Mouse (Mus musculus) retina, adult 2 months (tissue): ENCODE measurements around the gene Snx4.
A peak's percentile ranks its signal among the peaks of the same experiment; 100 is the strongest.
"Not testable (repeated sequence)": the region's sequence is repeated elsewhere in the genome, so short reads cannot be mapped to it uniquely, and the experiment has no call there.

Experiments
- DNase-seq: peaks from one replicate; pipeline ENCODE4 v3.0.0-alpha.2; 2012; ENCODE audit warnings: low read depth, low spot score

The Snx4 gene

DNA sequence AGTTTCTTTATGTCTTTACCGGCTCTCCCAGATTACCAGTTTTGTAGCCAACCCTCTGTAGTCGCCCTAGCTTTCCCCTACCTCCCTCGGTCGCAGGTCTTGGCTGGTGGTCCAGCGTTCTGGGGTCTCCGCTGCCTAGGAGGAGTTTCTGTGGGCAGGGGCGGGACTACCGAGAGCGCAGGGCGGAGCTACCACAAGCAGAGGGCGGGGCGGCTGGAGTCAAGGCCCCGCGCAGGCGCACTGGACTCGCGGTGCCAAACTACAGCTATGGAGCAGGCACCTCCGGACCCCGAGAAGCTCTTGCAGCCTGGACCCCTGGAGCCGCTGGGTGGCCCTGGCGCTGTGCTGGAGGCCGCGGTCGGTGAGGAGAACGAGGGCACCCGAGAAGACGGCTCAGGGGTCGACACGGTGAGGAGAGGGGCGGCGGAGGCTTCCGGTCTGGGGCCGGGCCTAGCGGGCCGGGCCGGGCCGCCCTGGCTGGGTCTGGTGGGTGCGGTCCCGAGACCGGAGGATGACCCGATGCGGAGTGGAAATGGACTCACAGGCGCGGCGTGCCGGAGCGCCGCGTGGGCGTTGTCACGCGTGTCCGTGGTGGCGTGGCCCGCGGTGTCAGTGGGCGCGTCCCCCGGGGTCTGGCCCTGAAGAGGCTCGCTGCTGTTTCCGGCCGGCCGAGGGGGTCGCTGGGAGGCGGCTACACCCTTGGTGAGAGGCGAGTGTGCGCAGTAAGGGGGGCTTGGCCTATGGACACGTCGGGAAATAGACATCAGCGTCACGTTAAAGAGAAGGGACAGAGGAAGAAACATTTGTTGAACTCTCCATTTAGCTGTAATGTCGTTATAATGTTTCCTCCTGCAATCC lies at the start of gene Snx4:
TSS of gene Snx4 (plus strand) at position 249 of the 858 bp plus-strand sequence.
- peak; percentile 70 for DNase-seq

DNA sequence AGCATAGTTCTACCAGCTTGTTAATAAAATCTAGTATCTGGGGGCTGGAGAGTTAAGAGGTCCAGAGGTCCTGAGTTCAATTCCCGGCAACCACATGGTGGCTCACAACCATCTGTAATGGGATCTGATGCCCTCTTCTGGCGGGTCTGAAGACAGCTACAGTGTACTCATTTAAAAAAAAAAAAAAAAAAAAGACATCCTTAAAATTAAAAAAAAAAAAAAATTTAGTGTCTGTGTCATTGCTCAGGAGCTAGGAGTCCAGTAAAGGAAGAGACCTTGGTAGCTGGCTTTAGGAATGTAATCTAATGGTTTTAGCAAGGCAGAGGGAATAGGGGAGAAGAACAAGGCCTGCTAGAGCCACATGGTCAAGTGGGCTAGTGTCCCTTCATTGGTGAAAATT lies 40.4 kb upstream of the Snx4 start:
- no peak for DNase-seq

DNA sequence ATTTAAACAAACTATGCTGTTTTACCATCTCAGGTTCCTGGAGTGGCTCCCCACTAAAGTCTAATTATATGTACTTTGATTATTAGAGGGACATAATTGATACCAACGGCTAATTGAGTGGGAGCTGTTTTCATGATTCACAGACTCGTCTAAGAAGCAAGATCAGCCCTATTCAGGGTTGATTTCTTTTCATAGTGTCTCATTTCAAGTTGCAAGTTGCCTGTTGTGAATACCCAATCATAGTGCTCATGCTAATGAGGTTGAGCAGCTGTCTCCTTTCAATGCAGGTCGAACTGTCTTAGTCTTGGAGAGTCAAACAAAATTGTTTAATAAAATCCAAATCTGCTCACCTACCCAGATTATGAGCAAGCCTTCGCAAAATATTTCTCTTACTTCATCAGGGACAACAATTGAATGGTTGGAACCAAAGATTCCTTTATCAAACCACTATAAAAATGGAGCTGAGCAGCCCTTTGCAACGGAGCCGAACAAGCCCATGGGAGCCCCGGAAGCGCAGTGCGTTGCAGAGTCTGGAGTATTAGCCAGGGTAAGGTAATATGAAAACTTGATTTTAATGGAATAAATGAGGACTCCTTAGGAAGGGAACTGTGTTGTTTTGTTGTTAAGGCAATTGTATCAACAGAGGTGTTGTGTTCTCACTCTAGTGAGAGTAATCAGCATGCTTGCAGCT lies 34.8 kb upstream of the Snx4 start:
- no peak for DNase-seq

DNA sequence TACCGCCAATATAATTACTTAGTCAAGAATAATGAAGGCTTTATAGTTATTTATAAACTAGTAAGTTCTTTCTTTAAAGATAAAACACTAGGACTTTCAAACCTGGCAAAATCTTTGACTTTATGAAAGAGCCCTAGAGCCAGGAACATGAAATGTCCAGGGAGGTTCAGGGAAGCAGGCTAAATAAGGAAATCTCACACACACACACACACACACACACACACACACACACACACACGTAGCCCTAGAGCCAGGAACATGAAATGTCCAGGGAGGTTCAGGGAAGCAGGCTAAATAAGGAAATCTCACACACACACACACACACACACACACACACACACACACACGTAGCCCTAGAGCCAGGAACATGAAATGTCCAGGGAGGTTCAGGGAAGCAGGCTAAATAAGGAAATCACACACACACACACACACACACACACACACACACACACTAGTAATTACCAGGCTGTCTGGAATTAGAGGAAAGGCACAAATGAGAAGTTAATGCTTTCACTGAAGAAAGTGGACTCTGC lies 33.6 kb upstream of the Snx4 start:
- DNase-seq = not testable (repeated sequence)

DNA sequence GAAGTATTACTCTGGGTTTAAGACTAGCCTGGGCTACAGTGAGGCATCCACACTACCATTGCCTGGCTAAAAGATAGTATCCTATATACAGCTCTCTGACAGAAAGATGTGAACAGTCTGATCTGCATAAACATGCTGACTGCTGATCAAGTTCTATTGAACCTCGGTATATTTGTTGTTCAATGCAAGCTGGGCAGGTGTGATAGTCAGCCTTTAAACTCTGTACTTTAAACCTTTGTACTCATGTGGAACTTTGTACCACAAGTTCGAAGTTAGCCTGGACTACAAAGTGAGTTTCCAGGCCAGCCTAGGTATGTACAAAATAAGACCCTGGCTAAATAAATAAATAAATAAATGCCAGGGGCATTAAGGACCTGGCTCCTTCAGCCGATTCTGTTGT lies 28.8 kb upstream of the Snx4 start:
- no peak for DNase-seq

DNA sequence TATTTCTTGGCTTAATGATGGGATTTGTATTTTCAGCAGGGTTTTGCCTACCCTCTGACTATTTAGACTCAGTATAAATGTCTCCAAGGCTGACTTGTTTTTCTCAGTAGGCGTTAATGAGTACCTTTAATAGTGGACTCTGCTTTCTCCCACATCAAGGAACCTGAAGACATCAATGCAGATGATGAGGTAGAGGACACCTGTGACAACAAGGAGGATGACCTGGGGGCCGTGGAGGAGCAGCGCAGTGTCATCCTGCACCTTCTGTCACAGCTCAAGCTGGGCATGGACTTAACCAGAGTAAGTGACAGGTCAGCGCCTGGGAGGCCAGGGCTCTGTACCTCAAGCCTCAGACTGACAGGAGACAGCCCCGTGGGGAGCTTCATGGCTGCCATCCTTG lies 26.9 kb upstream of the Snx4 start:
- no peak for DNase-seq

DNA sequence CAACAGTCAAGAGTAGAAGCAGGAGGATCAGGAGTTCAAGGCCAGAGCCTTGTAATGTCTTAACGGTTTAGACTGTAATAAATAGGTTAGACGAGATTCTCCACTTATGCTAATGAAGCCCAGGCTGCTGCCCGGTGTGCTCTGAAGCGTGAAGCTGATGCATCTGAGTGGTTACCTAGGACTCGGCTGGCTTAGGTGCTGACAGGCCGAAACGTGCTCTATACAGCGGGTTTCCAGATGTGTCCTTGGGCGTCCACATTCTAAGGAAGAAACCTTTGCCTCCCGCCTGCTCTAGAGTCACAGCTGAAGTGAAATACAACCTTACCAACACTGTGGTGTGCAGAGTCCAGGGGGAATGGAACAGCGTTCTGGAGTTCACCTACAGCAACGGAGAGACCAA lies 17.1 kb upstream of the Snx4 start:
- DNase-seq = no peak

DNA sequence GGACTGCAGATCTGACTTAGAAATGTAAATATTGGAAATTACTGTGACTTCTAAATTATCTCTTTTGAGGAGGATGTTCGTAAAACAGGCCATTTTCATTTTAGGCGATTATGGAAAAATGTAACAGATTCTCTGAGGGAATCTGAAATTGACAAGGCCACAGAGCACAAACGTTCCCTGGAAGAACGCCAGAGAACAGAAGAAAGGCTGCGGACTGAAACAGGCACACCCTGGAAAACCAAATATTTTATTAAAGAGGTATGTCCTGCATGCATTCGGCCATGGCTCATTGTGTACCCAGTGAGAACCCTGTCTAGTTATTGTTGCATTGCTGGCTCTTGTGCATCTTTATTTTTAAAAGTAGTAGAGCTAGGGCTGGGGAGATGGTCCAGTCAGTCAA lies 15.1 kb upstream of the Snx4 start:
- DNase-seq = no peak

DNA sequence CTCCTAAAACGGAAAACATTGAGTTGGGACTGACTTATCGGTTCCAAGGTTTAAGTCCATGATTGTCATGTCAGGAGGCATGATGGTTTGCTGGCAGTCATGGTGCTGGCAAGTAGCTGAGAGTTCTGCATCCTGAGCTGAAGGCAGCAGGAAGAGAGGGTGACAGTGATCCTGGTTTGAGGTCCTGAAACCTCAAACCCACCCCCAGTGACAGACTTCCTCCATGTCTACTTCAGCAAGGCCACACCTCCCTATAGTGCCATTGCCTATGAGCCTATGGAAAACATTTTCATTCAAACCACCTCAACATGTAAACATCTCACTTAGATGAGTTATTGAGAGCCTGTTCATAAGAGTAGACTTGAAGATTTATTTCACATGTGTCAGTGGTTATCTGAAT lies 11.9 kb upstream of the Snx4 start:
- no peak for DNase-seq

DNA sequence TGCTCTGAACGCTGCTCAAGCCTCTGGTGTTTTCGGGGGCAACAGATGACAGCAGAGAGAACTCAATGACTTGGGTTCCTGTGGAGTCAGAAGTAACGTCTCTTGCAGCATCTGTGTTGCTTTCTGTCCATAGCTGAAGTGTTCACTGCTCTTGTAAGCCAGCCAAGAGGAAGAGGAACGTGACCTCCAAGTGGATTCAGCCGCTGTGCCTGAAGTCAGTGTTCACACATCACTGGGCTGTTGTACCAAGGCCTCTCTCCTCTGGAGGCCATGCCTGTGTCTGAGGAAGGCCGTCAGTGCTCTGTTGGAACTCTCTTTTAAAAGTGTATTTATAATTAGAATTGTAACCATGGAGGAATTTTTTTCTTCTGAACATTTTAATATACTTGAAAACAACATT lies 9.2 kb upstream of the Snx4 start:
- DNase-seq = no peak

DNA sequence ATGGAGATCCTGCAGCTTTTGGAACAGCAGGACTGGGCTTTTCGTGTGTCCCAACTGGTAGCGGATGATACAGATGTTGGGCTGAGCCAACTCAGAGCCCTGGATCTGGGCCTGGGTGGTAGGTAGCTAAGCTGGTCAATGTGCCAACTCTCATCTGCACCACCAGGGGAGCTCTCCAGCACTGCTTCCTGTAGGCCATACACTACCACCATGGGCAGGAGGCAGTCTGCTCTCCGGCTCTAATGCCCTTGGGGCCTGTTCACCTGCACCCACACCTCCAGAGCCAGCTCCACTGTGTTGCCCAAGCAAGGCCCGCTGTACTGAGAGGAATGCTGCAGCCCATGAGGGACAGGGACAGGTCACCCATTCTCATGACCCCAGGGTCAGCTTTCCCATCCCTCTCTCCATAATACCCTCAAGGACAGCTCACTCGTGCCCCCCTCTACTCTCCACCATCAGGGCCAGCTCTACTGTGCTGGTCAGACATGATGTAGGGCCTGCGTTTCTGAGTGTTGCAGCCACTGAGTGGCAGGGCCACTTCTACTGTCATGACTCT lies 7.0 kb upstream of the Snx4 start:
- no peak for DNase-seq

DNA sequence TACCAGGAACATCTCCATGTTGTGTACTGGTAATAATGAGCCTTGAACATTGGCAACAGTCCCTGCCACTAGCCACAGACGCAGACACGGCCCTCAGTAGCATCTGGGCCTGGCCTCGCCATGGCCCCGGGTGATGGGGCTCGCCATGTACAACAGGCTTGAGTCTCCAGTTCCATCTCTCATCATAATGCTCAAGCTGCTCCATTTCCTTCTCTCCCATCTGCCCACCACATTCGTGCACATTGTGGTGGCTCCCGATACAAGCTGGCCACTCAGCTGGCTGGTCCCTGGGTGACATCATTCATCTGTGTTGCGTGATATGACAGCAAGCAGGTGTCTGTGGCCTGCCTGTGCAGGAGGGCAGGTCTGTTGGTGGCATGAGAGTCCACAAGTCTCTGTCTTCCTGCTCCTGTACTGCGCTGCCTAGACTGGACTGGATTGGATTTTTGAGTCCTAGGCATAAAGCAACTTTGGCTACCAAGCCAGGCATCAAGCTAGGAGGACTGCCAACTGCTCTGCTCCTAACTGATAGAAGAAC lies 6.2 kb upstream of the Snx4 start:
- DNase-seq = no peak

DNA sequence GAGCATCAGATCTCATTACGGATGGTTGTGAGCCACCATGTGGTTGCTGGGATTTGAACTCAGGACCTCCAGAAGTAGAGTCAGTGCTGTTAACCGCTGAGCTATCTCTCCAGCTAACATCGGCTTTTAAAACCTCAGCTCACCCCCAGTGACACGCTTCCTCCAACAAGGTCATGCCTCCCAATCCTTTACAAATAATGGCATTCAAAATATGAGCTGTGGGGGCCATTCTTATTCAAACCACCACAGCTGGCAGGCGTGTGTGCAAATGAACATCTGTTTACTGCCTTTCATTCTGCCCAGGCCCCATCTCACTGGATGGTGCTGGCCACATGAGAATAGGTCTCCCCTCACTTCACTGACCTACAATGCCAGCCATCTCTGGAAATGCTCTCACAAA lies 4.7 kb upstream of the Snx4 start:
- DNase-seq = no peak

DNA sequence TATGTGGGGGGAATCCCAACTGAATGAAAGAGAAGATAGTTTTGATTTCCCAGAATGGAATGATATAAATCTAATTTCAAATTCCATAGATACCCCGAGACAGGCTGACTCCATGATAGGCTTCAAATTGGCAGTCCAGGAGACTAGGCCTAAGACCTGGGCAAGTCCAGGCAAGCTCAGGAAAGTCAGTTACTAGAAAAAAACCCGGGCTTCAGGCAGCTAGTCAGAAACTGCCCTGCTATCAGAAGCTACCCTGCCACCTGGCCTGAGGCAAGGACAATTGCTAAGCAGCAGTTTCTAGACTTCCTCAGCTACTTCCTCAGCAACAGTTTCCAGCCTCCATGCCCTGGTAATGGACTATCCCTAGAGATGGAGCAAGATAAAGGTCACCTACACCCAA lies 4.2 kb upstream of the Snx4 start:
- DNase-seq = no peak

DNA sequence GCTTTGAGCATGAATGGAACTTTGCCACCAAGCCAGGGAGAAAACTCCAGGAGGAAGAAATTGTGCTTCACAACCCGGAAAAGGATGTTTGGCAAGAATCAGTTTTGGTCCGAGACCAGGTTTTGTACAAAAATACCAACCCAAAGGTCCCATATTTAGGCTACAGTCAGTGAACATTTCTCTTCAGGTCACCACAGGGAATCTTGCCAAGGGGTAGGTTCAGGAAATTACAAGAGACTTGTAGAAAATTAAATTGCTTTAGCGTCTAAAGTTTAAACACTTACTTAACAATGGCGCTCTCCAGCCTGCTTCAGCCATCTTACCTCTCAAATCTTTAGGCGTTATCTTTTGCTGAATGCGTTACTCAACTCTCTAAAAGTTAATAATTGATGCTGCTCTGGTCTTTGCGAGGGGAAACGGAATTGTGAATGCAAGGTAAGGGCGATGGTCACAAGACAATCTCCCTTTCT lies 556 bp upstream of the Snx4 start:
- DNase-seq = no peak

DNA sequence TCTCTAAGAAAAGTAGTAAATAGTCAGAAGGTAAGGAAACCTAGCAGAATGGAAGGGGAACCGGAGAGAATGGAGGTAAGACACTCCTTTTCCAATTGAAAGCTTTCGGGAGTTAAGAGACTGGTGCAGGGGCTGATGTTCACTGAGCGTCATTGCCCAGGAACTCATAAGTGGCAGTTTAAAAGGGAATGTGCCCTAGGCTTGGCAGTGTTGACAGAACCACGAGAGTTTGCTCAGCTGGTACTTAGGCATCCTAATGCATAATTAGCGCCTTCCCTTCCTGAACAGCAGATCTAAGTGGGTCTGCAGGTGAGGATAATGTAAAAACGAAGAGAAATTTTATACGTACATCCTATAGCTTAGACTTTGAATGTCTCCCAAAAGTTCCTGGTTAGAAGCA lies 4.4 kb downstream of the Snx4 start:
- no peak for DNase-seq

DNA sequence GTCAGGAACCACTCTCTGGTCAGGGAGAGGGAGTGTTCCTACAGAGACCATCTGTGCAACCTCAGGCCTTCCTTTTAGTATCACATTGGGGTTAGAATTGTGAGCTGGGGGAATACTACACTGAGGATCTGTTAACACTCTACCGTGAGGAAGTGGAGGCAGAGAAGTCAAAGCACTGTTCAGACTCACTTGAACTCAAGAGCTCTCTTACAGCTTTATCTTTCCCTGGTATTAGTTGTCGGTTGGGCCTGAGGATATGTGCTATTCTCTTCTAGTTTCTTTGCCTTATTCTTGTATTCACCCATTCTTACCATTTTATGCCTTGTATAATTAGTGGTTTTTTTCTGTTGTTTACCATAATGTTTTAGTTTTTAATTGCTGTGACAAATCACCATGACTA lies 7.3 kb downstream of the Snx4 start:
- DNase-seq = no peak

DNA sequence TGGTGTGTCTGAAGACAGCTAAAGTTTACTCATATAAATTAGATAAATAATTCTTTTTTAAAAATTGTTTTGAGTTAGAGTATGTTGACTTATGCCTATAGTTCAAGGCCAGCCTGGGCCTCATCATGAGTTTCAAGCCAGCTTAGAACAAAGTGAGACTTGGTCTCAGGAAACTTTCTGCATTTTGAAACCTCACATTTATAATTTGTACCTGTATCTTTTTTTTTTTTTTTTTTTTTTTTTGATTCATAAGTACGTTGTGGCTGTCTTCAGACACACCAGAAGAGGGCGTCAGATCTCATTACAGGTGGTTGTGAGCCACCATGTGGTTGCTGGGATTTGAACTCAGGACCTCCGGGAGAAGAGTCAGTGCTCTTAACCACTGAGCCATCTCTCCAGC lies 8.6 kb downstream of the Snx4 start:
- no peak for DNase-seq

DNA sequence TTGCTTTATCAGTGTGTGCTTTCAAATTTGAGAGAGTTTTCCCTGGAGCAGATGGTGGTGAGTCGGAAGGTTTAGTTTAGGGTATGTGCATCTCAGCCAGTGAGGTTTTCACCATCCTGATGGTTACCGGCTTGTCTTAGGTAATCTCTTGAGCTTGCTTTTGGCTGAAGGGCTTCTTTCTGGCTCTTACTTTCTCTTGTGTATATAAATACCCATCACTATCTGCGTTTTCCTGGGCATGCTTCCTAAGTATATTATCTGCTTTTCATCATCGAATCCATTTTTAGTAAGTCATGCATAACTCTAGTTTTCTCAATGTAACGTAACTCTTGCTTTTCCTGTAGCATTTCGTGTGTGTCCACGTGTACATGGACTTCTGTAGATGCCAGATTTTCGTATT lies 9.6 kb downstream of the Snx4 start:
- no peak for DNase-seq

DNA sequence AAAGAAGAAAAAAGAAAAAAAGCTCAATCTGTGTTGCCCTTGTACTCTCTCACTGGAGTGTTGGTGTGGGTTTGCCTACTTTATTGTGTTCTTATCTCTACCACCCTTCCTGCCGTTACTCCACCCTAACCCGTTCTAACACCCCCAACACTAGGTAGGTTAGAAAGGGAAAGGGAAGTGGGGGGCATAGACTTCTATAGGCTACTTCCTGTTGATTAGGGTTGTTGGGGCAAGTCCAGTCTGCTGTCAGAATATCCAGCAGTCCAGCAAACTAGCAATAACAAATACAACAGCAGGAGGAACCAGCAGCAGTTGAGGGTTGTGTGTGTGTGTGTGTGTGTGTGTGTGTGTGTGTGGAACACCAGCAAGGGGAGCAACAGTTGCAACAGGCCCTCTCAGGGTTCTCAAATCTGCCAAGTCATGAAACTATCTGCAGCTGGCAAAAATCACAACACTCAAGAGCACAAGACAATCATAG lies 10.4 kb downstream of the Snx4 start:
- no peak for DNase-seq

DNA sequence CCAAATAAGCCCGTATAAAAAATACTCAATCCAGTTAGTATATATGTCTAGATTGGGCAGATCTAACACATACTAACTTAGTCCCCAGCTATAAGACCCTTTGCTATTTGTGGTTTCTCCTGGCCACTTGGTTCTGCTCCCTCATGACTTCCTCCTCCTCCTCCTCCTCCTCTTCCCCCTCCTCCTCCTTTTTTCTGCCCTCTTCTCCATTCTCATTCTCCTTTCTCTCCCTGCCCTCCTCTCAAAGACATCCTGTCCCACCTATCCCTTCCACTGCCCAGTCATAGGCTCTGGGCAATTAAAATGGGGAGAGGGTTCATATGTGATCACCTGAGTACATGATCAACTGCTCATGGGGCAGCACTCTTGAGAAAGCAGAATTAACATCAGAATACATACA lies 10.9 kb downstream of the Snx4 start:
- no peak for DNase-seq

DNA sequence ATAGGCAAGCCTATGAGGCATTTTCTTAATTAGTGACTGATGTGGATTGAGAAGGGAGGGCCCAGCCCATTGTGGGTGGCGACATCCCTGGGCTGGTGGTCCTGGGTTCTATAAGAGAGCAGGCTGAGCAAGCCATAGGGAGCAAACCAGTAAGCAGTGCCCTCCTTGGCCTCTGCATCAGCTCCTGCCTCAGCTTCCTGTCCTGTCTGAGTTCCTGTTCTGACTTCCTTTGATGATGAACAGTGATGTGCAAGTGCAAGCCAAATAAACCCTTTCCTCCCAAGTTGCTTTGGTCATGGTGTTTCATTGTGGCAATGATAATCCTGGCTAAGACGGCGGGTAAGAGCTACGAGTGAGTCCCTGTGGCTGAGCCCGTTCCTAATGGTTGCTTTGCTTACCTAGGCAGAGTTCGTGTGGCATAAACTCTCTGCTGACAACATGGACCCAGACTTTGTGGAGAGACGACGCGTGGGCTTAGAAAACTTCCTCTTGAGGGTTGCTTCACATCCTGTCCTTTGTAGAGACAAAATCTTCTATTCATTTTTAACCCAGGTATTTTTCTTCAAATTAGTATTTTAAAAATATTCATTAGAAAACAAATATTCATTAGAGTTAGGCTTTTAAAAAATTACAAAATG lies 16.5 kb downstream of the Snx4 start:
- no peak for DNase-seq
